Mouse (Mus musculus) liver, adult (tissue): ENCODE measurements around the gene Sult1e1.

Source experiments
- GATA4 ChIP-seq: IDR thresholded peaks from 2 replicates; pipeline ENCODE4 v1.6.1; 2014; ENCODE audit warnings: mild to moderate bottlenecking, low read length; ENCODE audit not compliant: insufficient replicate concordance

The Sult1e1 gene

DNA sequence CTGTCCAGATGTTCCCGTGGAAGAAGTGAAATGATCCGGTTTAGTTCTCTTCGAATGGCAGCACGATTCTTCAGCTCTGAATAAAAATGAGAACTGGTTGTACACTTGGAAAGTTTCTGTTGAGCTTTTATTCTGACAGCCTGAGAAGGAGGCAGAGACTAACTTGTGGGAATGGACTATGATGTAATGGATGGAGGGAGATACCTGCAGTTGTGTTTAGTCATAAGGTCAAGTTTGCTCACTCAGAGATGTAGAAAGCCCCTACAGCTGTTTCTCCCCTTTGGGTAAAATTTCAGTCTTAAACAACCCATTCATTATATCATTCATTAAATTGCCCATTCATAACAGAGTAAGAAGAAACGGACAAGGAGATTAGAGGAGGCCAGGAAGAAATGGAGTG is at the start of gene Sult1e1:
TSS of gene Sult1e1 (minus strand) at position 101 of the 400 bp plus-strand sequence.
- TF ChIP-seq GATA4, result no peak

DNA sequence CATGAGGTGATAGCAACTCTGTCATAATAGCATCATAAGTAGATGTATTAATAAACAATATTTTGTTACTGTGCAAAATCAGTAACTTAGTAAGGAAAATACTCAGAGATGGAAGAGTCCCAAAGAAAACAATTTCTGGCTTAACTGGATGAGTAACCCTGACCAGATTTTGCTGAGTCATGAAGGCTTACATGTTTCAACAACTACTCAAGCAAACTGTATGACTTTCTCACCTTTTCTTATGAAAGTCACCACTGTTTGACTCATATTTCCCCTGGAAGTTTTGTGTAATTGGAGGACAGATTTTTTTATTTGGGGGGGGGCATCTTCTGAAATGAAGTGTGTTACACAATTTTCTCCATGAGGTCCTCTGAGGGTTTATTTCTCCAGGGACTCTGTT is 31.3 kb upstream of the Sult1e1 start:
- TF ChIP-seq GATA4, result no peak

DNA sequence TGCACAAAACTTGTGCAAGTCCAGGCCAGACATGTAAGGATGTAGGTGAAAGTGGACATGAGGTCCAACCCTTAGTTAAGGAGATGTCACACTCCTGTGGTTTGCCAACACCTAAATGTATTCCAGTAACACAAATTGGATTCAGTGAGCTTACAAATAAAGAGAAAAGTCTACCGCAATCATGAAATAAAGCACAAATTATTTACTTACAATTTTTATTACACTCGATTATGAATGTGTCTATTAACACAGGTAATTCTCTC is 23.7 kb upstream of the Sult1e1 start:
- no peak for TF ChIP-seq GATA4

GRCm38 (mm10) chr5:87614364-87615127 is 23.2 kb upstream of the Sult1e1 start:
- TF ChIP-seq GATA4, result no peak

GRCm38 (mm10) chr5:87601018-87601417 is 9.6 kb upstream of the Sult1e1 start:
- TF ChIP-seq GATA4, result no peak

DNA sequence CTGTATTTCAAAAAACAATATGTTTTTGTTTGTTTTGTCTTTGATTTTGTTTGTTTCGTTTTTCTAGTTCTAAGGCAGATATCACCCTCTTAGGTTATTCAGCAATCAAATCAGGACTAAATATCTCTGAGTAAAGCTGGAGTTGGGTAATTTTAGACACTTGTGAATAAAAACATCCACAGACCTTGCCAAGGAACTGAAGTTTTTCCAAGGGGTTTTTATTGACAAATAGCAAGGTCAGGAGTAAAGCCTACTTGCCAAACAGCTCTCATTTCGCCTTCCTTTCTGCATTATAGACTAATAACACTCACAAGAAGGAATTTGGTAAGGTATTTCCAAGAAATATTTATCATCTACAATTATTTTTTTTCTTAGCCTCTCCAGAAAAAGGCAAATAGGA is 6.5 kb upstream of the Sult1e1 start:
- TF ChIP-seq GATA4, result no peak

DNA sequence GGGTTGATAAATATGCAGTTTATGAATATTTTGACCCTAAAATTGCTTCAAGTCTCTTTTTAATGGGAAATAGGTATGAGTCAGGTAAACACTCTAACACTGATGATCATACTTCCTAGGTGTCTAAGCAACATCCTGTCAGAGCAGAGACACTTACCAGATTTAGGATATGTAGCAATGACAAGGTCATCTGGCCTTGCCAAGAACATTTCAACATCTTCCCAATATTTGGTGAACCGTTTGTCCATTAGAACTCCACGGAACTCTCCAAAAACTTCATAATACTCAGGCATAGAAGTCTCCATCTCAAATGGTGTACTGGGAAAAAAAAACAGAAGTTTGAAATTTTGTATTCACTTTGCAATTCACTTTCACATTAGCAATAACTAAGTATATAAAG is 1.5 kb downstream of the Sult1e1 start:
- no peak for TF ChIP-seq GATA4

- TF ChIP-seq GATA4, result no peak
These were observed 11.0 kb downstream of the Sult1e1 start for GRCm38 (mm10) chr5:87580389-87580788.

- TF ChIP-seq GATA4, result no peak
These were observed 17.2 kb downstream of the Sult1e1 start for GRCm38 (mm10) chr5:87574174-87574573.

DNA sequence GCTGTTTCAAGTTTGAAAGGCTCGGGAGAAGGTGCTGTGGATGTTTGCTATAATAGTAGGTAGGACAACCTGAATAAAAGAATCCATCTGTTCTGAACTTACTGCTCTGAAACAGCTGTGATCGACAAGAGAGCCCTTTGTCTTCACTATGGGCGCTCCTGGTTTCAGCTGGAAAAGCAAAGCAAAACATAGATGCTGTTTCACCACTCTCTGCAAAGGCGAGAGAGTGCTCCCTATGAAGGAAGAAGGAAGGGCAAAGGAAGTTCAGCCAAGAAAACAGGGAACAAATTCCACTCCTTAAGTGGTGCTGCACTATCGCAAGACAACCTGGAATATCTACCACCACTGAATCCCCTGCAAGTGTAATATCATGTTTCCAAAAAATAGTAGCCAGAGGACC is 17.9 kb downstream of the Sult1e1 start:
- TF ChIP-seq GATA4, result no peak

DNA sequence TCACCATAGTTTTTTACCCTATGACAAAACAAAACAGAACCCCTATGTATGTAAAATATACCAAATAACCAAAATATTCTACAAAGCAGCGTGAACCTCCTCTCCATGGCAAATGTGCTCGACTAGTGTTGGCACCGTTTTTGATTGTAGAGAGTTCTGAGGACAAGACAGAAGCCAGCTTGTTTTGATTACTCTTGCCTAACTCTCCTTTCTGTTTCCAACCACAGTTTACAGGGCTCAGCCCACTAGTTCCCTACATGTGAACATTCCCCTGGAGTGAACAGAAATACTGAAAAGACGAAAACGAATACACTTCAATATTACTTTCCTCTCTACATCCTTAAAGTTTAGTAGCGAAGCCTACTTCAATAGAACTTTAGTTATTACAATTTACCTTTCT is 18.6 kb downstream of the Sult1e1 start:
- no peak for TF ChIP-seq GATA4

- TF ChIP-seq GATA4, result no peak
These were observed 22.5 kb downstream of the Sult1e1 start, which contains the start of gene Sult1d1 for GRCm38 (mm10) chr5:87568845-87569244. Gene Sult1d1, minus strand, starts transcription at chr5:87569027.

DNA sequence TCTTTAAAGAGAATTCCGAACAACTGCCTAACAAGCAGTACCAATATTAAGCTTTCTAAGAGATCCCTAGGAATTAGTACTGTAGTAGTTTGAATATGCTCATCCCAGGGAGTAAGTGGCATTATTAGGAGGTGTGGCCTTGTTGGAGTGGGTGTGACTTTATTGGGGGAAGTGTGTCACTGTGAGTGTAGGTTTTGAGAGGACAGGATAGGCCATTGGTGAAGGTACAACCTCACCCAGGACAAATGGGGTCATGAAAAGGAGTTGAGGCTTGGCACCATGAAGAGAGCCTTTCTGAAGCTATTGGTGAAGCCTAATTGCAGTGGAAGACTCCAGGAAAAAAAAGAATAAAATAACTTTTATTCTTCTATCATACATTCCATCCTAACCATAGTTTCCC is 24.1 kb downstream of the Sult1e1 start:
- no peak for TF ChIP-seq GATA4

- TF ChIP-seq GATA4, result no peak
These were observed 28.4 kb downstream of the Sult1e1 start for GRCm38 (mm10) chr5:87562966-87563365.

GRCm38 (mm10) chr5:87562526-87562925 is 28.9 kb downstream of the Sult1e1 start:
- TF ChIP-seq GATA4, result no peak

DNA sequence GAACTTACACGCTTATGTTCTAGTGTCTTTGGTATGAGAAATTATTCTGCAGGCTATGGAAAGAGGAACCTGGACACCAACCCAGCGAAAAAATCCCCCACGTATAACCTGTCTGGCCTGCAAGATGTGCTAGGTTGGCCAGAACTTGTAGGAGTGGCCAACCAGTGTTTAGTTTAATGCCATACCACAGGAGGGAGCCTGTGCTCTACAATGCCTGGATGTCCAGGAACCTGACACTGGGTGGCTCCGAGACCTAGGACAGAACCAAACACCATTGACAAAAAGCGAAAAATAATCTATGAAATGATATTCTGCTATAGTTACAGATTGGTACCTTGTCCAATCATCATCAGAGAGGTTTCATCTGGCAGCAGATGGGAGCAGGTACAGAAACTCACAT is 31.2 kb downstream of the Sult1e1 start:
- no peak for TF ChIP-seq GATA4

DNA sequence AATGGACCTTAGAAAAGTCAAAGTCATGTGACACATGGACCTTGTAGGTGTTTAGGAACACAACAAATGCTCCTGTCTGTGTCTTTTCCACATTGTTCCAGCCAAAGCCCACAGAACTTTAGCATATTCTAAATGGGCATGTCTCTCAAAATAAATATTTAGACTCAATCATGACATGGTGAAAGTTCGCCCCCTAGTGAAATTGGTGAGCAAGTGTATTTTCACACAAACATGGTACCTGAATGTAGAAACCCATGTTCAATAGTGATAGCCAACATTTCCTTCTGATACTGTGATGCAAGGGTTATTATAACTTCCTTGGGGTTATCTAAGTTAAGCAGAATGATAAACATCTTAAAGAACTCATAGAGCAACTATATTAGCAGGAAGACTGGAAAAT is 40.5 kb downstream of the Sult1e1 start:
- TF ChIP-seq GATA4, result no peak
